Mouse (Mus musculus): Measurements from ENCODE around the gene C1ql4.
"Not testable (repeated sequence)": the region's sequence is repeated elsewhere in the genome, so short reads cannot be mapped to it uniquely, and the experiment has no call there.

Gene C1ql4

GRCm38 (mm10) chr15:99074600-99075333 lies 12.8 kb downstream of the C1ql4 start:
- in situ Hi-C loops (cut with MboI, MseI) = no loop called here

DNA sequence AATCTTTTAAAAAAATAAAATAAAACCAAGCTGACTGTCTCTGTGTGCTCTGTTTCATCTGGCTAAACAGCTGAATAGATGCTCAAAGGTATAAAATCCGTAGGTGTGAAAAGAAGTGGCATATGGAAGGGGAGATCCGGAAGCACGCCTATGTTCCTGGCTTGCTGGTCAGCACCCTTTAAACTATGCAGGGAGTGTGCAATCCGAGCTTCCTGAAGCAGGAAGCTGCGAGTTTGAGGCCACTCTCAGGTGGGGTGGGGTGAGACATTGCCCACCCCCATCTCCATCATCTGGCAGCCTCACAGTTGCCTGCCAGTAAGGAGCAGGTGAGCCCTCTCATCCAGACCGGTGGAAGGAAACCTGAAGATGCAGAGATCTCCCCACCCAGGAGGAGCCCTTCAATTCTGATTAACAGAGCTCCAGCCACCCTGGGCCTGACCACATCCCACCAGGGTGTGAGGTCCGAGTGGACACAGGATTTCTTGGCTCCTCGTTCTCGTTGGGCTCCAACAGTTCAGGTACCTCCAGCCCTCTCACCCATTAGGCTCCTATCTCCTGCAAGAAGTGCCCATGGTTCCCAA lies 13.5 kb downstream of the C1ql4 start, which contains the start of gene Troap:
Troap (plus strand) TSS at position 557 of the 581 bp plus-strand sequence.
- in situ Hi-C loops (cut with MboI, MseI) = no loop called here

- in situ Hi-C loops (cut with MboI, MseI) = no loop called here
Measured at GRCm38 (mm10) chr15:99071988-99072387, 15.6 kb downstream of the C1ql4 start.

GRCm38 (mm10) chr15:99065557-99066165 lies 22.0 kb downstream of the C1ql4 start:
- in situ Hi-C loops (cut with MboI, MseI) = no loop called here

GRCm38 (mm10) chr15:99056332-99056731 lies 31.3 kb downstream of the C1ql4 start:
- in situ Hi-C loops (cut with MboI, MseI) = no loop called here

DNA sequence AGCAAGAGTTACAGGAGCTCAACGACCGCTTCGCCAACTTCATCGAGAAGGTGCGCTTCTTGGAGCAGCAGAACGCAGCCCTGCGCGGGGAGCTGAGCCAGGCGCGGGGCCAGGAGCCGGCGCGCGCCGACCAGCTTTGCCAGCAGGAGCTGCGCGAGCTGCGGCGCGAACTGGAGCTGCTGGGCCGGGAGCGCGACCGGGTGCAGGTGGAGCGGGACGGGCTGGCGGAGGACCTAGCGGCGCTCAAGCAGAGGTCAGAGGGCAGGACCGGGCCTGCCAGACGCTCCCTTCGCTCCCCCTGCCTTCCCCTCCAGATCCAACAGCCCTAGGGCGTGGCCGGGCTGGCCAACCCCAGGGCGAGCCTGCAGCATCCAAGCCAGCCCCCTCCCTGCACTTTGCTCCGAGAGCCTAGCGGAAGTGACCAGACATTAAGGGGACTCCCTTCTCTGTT lies 32.1 kb downstream of the C1ql4 start:
- in situ Hi-C loops (cut with MboI, MseI) = no loop called here

- in situ Hi-C loops (cut with MboI, MseI) = no loop called here
Measured at GRCm38 (mm10) chr15:99055040-99055439, 32.6 kb downstream of the C1ql4 start, which contains the start of gene Prph. Prph (plus strand) TSS chr15:99055174.

GRCm38 (mm10) chr15:99053373-99053772 lies 34.2 kb downstream of the C1ql4 start:
- in situ Hi-C loops (cut with MboI, MseI) = no loop called here

DNA sequence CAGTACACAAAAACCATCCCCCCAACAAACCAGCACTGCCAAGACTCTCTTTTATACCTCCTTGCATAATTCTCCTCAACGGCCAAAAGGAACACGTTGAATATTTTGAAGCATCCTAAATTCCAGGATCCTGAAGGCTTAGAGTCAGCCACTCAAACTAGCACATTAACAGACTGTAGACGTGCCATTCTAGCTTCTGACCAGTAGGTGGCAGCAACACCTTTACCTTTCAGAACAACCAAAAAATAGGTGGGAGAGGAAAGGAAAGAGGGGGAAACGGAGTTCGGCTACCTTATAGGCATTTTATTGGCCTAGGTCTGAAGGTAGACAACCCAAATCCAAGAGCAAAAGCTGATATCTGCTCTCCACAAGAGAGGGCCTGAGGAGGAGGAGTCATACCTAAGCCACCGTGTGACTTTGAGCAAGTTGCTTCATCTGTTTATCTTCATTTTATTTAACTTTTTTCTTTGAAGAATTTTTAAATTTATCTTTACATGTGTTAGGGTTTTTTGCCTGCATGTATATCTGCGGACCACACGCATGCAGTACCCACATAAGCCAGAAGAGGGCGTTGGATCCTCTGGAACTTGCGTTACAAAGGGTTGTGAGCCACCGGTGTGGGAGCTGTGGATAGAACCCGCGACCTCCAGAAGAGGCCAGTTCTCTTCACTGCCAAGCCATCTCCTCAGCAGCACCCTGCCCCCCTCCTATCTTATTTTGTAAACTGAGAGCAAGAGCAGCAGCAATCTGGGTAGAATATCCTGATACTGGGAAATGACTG lies 38.0 kb downstream of the C1ql4 start:
- in situ Hi-C loops (cut with MboI, MseI) = no loop called here

- in situ Hi-C loops (cut with MboI, MseI) = not testable (repeated sequence)
Measured at GRCm38 (mm10) chr15:99045734-99046133, 41.9 kb downstream of the C1ql4 start.

DNA sequence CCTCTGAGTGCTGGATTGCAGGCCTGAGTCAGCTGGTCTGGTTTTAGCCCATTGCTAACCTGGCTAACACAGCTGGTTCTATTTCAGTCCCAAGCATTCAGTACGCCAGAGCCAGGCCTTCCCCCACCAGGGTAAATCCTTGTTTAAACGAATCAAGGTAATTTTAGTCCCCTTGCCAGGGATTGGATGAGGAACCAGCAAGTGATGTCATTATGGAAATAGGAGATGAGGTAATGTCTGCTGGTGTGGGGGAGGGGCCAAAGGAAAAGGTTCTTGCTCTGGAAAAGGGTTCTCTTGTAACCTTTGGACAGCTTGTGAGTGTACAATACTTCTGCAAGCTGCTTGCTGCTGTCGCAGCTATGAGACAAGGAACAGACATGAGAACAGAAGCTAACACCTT lies 42.8 kb downstream of the C1ql4 start:
- in situ Hi-C loops (cut with MboI, MseI) = no loop called here

DNA sequence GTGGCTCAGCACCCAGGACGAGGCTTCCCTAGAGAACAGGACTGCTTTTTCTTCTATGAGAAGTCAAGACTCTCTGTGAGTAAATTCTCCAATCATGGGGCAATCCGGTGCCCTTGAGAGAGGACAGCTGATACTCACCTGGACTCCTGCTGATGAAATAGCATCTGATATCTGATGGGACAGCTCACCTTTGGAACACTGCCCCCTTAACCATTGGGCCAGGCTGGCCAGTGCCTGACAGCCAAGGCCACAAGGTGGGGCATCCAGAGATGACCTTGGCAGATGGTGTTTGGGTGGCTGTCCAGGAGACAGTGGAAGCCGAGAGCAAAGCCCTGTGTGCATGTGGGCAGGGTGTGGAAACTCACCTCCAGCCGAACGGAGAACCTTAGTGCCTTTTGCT lies 45.3 kb downstream of the C1ql4 start:
- in situ Hi-C loops (cut with MboI, MseI) = no loop called here

- in situ Hi-C loops (cut with MboI, MseI) = no loop called here
Measured at GRCm38 (mm10) chr15:99040920-99041856, 46.4 kb downstream of the C1ql4 start.

DNA sequence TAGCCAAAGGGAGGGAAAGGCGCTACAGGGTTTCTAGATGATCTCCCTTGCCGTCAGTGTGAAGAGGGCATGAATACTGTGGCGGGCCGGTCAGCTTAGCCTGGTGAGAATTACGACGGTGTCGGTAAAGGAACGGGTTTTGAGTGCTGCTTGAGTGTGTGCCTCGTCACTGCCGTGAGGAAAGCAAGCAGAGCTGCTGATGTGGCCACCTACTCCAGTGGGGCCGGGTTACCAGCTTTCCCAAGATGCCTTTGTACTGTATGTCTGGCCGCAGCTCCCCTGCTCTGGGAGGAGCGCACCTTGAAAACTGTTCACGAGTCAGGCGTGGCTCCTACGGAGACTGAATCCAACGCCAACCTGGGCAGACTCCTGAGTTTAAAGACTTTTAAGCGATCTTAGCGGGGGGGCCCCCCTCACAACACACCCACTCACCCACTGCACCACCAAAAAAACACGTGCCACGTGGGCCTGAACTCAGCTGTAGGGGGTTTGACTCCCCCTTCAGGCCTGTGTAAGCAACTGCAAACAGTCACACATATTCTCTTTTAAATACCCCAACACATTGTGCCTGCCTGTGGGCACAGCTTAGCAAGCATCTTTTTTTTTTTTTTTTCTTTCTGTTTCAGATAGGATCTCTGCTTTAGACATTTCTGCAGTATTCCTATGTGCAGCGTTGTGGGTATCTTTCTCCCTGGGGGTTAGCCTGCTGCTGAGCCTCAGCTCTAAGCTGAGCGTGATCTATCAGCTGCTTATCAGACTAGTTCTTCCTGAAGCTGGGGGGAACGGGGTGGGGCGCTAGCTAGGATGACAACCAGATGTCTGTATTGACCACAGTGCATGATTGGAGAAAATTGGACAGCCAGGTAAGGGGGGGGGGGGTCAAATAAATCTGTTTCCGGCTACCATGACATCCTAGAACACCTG lies 47.4 kb downstream of the C1ql4 start:
- in situ Hi-C loops (cut with MboI, MseI) = no loop called here

DNA sequence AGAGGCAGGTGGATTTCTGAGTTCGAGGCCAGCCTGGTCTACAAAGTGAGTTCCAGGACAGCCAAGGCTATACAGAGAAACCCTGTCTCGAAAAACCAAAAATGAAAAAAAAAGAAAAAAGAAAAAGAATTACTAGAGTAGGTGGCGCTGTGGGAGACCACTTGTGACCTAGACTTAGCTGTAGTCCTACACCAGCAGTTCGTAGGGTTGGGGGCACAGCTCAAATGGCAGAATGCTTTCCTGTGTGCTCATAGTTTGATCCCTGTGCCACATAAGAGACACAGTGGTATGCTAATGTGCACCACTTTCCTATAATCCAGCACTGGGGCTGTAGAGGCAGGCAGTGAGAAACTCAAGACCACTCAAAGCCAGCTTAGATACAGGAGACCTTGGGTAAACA lies 48.3 kb downstream of the C1ql4 start:
- in situ Hi-C loops (cut with MboI, MseI) = no loop called here

DNA sequence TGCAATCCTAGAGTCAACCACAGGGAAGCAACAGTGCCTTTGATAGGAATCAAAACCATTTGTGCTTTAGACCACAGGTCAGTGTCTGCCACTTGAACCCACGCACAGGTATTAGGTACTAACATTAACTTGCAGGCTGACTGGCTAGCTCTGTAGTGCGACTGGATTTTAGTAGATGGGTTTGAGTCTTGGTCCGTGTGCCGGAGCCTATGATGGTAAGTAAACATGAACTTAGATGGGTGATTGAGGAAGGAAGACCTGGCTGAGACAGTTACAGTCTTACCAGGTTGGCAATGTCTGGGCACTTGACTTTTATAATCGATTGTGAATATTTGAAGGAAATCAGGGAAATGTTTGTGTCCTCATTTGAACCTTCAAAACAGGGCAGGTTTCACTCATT lies 48.8 kb downstream of the C1ql4 start:
- in situ Hi-C loops (cut with MboI, MseI) = no loop called here

- in situ Hi-C loops (cut with MboI, MseI) = no loop called here
Measured at GRCm38 (mm10) chr15:99038025-99038424, 49.6 kb downstream of the C1ql4 start.

DNA sequence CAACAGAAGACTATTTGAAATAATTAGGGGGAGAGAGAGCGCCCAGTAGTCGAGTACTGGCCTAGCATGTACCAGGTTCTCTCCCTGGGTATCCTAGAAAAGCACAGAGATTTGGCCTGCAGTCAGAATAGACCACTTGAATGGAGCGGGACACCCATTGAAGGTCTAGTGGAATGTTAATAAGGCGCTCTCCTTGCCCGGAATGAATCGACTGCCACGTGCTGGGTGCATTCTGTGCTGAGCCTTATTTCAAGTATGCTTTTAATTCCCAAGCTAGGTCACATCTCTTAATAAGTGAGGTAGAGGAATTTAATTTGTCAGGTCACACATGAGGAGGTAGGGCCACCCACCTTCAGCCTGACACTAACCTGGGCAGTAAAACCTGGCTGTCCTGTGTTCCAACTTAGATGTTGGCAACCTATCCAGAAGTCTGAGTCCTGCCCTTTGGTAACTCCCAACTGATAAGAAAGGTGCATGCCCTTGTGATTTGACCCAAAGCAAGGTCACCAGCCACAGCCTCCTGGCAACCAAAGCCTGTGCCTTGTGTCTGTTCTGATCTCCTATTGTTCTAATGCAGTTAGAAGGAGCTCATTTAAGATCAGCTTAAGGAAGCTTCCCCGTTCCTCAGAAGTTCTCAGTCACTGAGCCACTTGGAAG lies 51.2 kb downstream of the C1ql4 start:
- in situ Hi-C loops (cut with MboI, MseI) = no loop called here

GRCm38 (mm10) chr15:99035431-99035830 lies 52.2 kb downstream of the C1ql4 start:
- in situ Hi-C loops (cut with MboI, MseI) = no loop called here

Measured in T-helper 2 cell (primary cell).